Mouse (Mus musculus) myocyte (in vitro differentiated cells): ENCODE measurements around the gene Slc35f4.

Experiments used
- MYOD1 ChIP-seq, 3 experiments: IDR thresholded peaks; one replicate each; pipeline ENCODE4 v1.6.1; 2011; ENCODE audit warnings: control low read depth in 2 of 3, low read depth in 2 of 3, mild to moderate bottlenecking in 2 of 3, moderate library complexity in 1 of 3; ENCODE audit not compliant: insufficient read length in 2 of 3, control insufficient read depth in 1 of 3
- POLR2A ChIP-seq: IDR thresholded peaks from one replicate; pipeline ENCODE4 v1.6.1; 2011; ENCODE audit warnings: low read depth, mild to moderate bottlenecking, control low read depth, moderate library complexity; ENCODE audit not compliant: insufficient read length
- POLR2AphosphoS2 ChIP-seq: IDR thresholded peaks from one replicate; pipeline ENCODE4 v1.6.1; 2011; ENCODE audit warnings: low read depth, control low read depth; ENCODE audit not compliant: insufficient read length
- TCF12 ChIP-seq: IDR thresholded peaks from one replicate; pipeline ENCODE4 v1.6.1; 2011; ENCODE audit warnings: mild to moderate bottlenecking, control low read depth; ENCODE audit not compliant: poor library complexity, insufficient read depth, severe bottlenecking
- USF1 ChIP-seq: IDR thresholded peaks from one replicate; pipeline ENCODE4 v1.6.1; 2011; ENCODE audit warnings: low read depth, mild to moderate bottlenecking, control low read depth, moderate library complexity

GRCm38 (mm10) chr14:49362161-49362560 is 163.7 kb downstream of the Slc35f4 start:
- no peak for TF ChIP-seq MYOD1 (IDR thresholded peaks at IDR 0.05; ENCODE audit: control insufficient read depth in 1 of 3, insufficient read length in 2 of 3, low read depth in 2 of 3)
- TF ChIP-seq POLR2A = no peak
- no peak for TF ChIP-seq POLR2AphosphoS2
- no peak for TF ChIP-seq USF1
- no peak for TF ChIP-seq TCF12
